Mouse (Mus musculus) ovary, postnatal 14 days (tissue): ENCODE measurements at regions not wholly inside any gene's neighbourhood (a gene's known extent, or its start where the extent isn't known, plus 50 kb on each side); places are given as distances from the start of the nearest gene placed in this dataset.
"Not testable (repeated sequence)": the region's sequence is repeated elsewhere in the genome, so short reads cannot be mapped to it uniquely, and the experiment has no call there.

Source experiments
- DNase-seq: peaks from one replicate; pipeline ENCODE4 v3.0.0; 2022; ENCODE audit warnings: low spot score

- no peak for DNase-seq
Observed at GRCm38 (mm10) chr1:157755015-157755649, 248.6 kb downstream of the Sec16b start.

- DNase-seq, result no peak
Observed at GRCm38 (mm10) chr1:157756977-157757376, 250.4 kb downstream of the Sec16b start.

DNA sequence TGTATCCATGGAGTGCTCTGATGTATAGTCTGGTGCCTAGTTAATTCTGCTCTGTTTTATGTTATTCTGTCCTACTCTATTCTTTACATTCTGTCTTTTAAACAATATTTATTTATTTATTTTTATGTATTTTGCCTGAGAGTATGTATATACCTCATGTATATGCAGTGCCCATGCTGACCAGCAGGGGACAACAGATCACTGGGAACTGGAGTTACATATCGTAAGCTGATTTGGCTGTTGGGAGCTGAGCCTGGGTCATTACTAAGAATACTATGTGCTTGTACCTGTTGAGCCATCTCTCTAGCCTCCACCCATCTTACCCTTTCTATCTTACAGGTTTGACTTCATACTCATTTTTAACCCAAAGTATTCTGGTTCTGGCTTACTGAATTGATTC, 251.8 kb downstream of the Sec16b start:
- no peak for DNase-seq

- DNase-seq, result no peak
Observed at GRCm38 (mm10) chr1:157768201-157768600, 261.7 kb downstream of the Sec16b start.

GRCm38 (mm10) chr1:157797711-157798110, 291.2 kb downstream of the Sec16b start:
- no peak for DNase-seq

- no peak for DNase-seq
Observed at GRCm38 (mm10) chr1:157798561-157799553, 292.3 kb downstream of the Sec16b start.

DNA sequence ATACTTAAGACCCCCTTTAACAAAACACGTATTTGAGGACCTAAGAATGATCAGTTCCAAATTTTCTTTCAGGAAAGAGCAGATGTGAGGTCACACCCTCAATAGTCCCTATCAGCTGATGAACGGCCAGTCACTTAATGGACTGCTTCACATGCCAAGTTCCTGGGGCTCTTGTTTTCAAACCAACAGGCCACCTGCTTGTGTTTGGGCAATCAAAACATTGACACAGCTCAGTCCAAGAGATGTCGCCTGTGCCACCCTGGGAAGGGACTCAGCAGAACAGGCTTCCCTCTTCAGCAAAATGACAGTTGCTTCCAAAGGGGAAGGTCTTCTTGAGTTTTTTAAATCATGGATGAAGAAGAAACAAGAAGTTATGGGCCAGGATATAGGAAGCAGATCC, 294.6 kb downstream of the Sec16b start:
- DNase-seq, result no peak

GRCm38 (mm10) chr1:157804229-157804628, 297.7 kb downstream of the Sec16b start:
- DNase-seq, result no peak

DNA sequence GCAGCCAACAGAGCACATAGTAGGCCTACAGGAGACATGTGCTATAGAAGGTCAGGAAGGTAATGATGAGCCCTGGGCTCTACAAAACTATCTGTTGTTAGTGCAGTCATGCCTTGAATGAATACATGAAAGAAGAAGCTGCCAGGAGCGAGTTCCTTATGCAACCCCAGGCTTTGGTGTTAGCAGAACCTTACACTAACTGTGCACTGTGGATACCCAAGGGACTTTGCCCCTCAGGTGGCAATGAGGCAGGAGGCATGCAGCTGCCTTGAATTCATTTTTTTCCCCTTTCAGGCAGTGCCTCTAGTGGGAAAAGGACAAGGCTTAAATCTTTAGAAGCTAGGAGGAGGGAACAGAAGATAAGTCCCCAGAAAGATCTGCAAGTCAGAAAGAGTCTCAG, 299.8 kb downstream of the Sec16b start:
- DNase-seq, result no peak

- no peak for DNase-seq
Observed at GRCm38 (mm10) chr1:157809674-157810471, 303.3 kb downstream of the Sec16b start.

DNA sequence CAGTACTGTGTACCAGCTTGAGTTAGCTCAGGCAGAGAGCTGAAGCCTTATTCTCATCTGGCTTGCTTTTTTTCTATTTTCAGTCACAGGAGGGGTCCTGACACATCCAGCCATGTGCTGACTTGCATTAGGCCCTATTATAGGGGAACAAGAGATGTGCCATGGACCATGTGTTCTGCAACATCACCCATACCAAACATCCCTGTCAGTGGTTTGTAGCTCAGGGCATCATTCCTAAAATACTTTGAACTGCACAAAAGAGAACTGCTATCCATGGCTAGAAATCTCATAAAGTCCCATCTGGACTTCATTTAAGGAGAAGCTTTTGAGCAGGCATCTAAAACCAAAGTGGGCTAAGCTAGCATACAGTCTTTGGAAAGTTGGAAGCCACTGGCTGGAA, 304.1 kb downstream of the Sec16b start:
- DNase-seq, result no peak

GRCm38 (mm10) chr1:157827966-157828365, 321.4 kb downstream of the Sec16b start:
- no peak for DNase-seq

DNA sequence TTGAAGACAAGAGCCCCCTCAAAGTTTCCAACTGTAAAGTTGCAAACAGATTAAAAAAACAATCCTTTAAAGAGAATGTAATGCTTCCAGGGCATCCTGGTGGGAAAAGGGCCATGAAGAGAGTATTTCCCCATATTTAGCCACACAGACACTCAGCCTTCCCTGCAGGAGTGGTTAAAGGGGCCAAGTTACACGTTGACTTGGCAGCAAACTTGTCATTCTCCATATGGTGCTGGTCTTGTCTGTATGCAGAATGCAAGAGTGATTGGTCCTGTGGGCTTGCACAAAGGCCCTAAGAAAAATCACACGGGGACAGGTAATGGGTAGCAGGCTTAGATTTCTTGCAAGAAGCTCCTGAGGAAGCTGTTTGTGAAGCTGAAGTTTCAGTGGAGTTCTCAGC, 325.0 kb downstream of the Sec16b start:
- no peak for DNase-seq

DNA sequence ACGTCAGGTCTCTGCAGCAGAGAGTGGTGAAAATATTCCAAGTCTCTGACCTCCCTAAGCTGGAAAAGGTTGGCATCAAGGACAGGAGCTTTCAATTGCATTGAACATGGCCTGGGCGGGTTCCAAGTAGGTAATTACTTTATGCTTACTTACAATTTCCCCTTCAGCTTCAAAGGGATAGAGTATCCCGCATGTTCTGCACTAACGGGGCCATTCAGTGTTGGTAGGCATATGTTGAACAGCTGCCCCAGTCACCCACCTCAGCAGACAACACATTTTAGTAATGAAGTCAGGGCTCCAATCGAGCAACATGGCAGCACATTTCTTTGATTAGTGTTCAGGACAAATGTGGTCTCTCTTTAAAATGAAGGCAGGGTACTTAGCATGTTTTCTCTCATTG, 366.2 kb downstream of the Sec16b start:
- no peak for DNase-seq

- no peak for DNase-seq
Observed at GRCm38 (mm10) chr1:157875006-157875405, 368.5 kb downstream of the Sec16b start.

DNA sequence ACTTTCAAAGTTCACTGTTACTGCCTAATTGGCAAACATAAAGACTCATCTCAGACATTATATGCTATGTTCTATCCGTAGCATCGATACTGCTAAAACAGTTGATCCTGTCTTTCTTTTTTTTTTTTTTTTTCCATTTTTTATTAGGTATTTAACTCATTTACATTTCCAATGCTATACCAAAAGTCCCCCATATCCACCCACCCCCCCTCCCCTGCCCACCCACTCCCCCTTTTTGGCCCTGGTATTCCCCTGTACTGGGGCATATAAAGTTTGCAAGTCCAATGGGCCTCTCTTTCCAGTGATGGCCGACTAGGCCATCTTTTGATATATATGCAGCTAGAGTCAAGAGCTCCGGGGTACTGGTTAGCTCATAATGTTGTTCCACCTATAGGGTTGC, 370.6 kb downstream of the Sec16b start:
- DNase-seq, result not testable (repeated sequence)

- DNase-seq, result no peak
Observed at GRCm38 (mm10) chr1:157887146-157887545, 380.6 kb downstream of the Sec16b start.

GRCm38 (mm10) chr1:157888573-157888972, 382.0 kb downstream of the Sec16b start:
- no peak for DNase-seq

DNA sequence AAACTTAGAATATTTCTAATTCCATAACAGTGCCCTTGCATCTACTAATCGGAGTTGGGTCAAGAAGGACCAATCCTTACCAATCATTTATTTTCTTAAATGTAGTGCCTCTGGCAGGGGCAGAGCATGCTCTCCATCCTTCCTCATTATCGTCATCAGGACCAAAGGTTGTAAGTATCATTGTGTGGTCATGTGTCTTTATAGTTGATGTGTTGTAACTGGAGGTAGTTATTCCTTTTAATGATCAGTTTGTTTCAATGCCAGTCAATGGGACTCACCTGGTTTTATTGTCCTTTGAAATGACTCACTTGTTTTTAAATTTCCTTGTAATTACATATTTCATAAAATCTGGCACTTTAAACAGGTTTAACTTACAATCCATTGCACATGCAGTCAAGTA, 399.6 kb downstream of the Sec16b start:
- no peak for DNase-seq

GRCm38 (mm10) chr1:157937800-157938348, 418.3 kb downstream of the Brinp2 start:
- no peak for DNase-seq

GRCm38 (mm10) chr1:157939516-157939915, 416.6 kb downstream of the Brinp2 start:
- no peak for DNase-seq

DNA sequence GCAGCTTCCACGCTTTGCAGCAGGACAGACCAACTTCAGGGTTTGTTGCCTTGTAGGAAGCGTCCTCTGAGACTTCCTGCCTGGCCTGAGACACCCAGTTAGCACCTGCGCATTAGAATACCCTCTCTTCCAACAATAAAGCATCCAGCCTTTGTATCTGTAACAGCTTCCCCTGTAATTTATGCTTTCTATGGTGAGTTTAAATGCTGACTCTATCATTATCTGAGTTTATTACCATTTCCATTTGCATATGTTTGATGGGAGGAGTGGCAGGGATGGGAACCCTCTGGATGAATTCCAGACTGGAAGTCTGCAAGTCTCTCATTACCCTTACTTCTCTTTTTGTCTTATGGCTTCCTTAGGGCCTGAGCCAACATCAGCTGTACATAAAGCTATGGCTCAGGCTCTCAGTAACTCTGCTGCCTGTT, 415.8 kb downstream of the Brinp2 start:
- no peak for DNase-seq
